Mouse (Mus musculus) limb, embryonic 13.5 days (tissue): ENCODE measurements at regions not wholly inside any gene's neighbourhood (a gene's known extent, or its start where the extent isn't known, plus 50 kb on each side); places are given as distances from the start of the nearest gene placed in this dataset.

Experiments
- ATAC-seq: fragments of 200-750 bp; cut with Nextera tagmentation; 2 replicates; pipeline ENCODE4 v1.8.0; 2017; ENCODE audit warnings: low read depth, moderate number of reproducible peaks, moderate TSS enrichment; ENCODE audit not compliant: low FRiP score
- H3K27ac ChIP-seq: fragments of 300-500 bp; sonication (generic); 2 replicates; pipeline ENCODE4 v1.5.1; 2015; ENCODE audit warnings: inconsistent platforms, mild to moderate bottlenecking, moderate library complexity
- H3K27me3 ChIP-seq: fragments of 300-500 bp; sonication (generic); 2 replicates; pipeline ENCODE4 v1.6.1; 2015; ENCODE audit warnings: mild to moderate bottlenecking, inconsistent platforms
- H3K36me3 ChIP-seq: fragments of 300-500 bp; sonication (generic); 2 replicates; pipeline ENCODE4 v1.6.1; 2015; ENCODE audit warnings: inconsistent platforms, mild to moderate bottlenecking, moderate library complexity
- H3K4me1 ChIP-seq: fragments of 300-500 bp; sonication (generic); 2 replicates; pipeline ENCODE4 v1.6.1; 2015; ENCODE audit warnings: inconsistent platforms
- H3K4me2 ChIP-seq: fragments of 300-500 bp; sonication (generic); replicated peaks from 2 replicates; pipeline ENCODE4 v1.6.1; 2015; ENCODE audit warnings: inconsistent platforms, mild to moderate bottlenecking, moderate library complexity
- H3K4me3 ChIP-seq: fragments of 300-500 bp; sonication (generic); 2 replicates; pipeline ENCODE4 v1.5.1; 2015; ENCODE audit warnings: moderate library complexity, mild to moderate bottlenecking, inconsistent platforms
- H3K9ac ChIP-seq: fragments of 300-500 bp; sonication (generic); 2 replicates; pipeline ENCODE4 v1.6.1; 2015; ENCODE audit warnings: mild to moderate bottlenecking, inconsistent platforms
- H3K9me3 ChIP-seq: fragments of 300-500 bp; sonication (generic); 2 replicates; pipeline ENCODE4 v1.6.1; 2016; ENCODE audit warnings: inconsistent platforms
- WGBS: fragments of 180-500 bp; shearing (Covaris S2); methylation state at CpG from one replicate; pipeline ENCODE4 v1.1.7; 2015; 5-methylcytosine and 5-hydroxymethylcytosine counted together

GRCm38 (mm10) chr12:9091951-9092350, 62.2 kb downstream of the Ttc32 start:
- WGBS = 92% methylated on average over 6 of the region's 6 CpGs
- H3K27ac ChIP-seq = no peak overlapping the region

GRCm38 (mm10) chr12:9095061-9095460, 65.3 kb downstream of the Ttc32 start:
- Histone ChIP-seq H3K9ac (no peak overlapping the region), H3K4me1 (no peaks in the 10 kb centered on the region), H3K4me2 (no peak overlapping the region), H3K4me3 (no peak overlapping the region), H3K27ac (no peak overlapping the region), H3K36me3 (no peaks in the 10 kb centered on the region), H3K27me3 (no peaks in the 10 kb centered on the region), H3K9me3 (no peaks in the 10 kb centered on the region)
- no peak for ATAC-seq

More at GRCm38 (mm10) chr12:9091951-9092350, 62.2 kb downstream of the Ttc32 start:
- H3K27me3 ChIP-seq = no peaks in the 10 kb centered on the region
- H3K4me1 ChIP-seq = no peaks in the 10 kb centered on the region
- H3K9ac ChIP-seq = no peak overlapping the region
- no peak overlapping the region for H3K4me3 ChIP-seq
- no peak for ATAC-seq
- H3K9me3 ChIP-seq = no peaks in the 10 kb centered on the region
- no peaks in the 10 kb centered on the region for H3K36me3 ChIP-seq
- no peak overlapping the region for H3K4me2 ChIP-seq

GRCm38 (mm10) chr12:9106416-9106815, 76.6 kb downstream of the Ttc32 start:
- H3K9me3 ChIP-seq = no peaks in the 10 kb centered on the region
- no peak overlapping the region for H3K9ac ChIP-seq
- no peak for ATAC-seq
- H3K4me3 ChIP-seq = no peak overlapping the region
- no peaks in the 10 kb centered on the region for H3K27me3 ChIP-seq
- H3K27ac ChIP-seq = no peak overlapping the region
- WGBS = 35% methylated on average over 3 of the region's 3 CpGs
- H3K4me1 ChIP-seq = peaks cover 17% of the 10 kb centered on the region
- H3K4me2 ChIP-seq = no peak overlapping the region
- H3K36me3 ChIP-seq = no peaks in the 10 kb centered on the region

- Histone ChIP-seq H3K4me2 (peak overlapping the region; percentile 9; the same call in 1 of the 2 replicates), H3K27me3 (no peaks in the 10 kb centered on the region), H3K9ac (no peak overlapping the region), H3K9me3 (no peaks in the 10 kb centered on the region), H3K4me3 (no peak overlapping the region), H3K4me1 (peaks cover 17% of the 10 kb centered on the region), H3K36me3 (no peaks in the 10 kb centered on the region), H3K27ac (no peak overlapping the region)
- WGBS = 23% methylated on average over 7 of the region's 7 CpGs
- ATAC-seq = no peak
These were observed 80.0 kb downstream of the Ttc32 start for GRCm38 (mm10) chr12:9109806-9110205.

- Histone ChIP-seq H3K4me2 (no peak overlapping the region), H3K27ac (no peak overlapping the region), H3K4me1 (peaks cover 14% of the 10 kb centered on the region), H3K9ac (no peak overlapping the region), H3K27me3 (no peaks in the 10 kb centered on the region), H3K4me3 (no peak overlapping the region), H3K9me3 (0 out of 2 replicates have a peak, but pooled peaks cover 5% of the 10 kb centered on the region), H3K36me3 (no peaks in the 10 kb centered on the region)
- 84% methylated on average over 3 of the region's 3 CpGs for WGBS
- no peak for ATAC-seq
These were observed 82.4 kb downstream of the Ttc32 start for GRCm38 (mm10) chr12:9112161-9112674.

- no peak for ATAC-seq
- 68% methylated on average over 6 of the region's 6 CpGs for WGBS
- no peaks in the 10 kb centered on the region for H3K27me3 ChIP-seq
- H3K27ac ChIP-seq = no peak overlapping the region
- H3K4me1 ChIP-seq = peaks cover 14% of the 10 kb centered on the region
- H3K4me3 ChIP-seq = no peak overlapping the region
- no peaks in the 10 kb centered on the region for H3K36me3 ChIP-seq
- H3K9me3 ChIP-seq = 0 out of 2 replicates have a peak, but pooled peaks cover 7% of the 10 kb centered on the region
- H3K4me2 ChIP-seq = no peak overlapping the region
- H3K9ac ChIP-seq = no peak overlapping the region
These were observed 83.9 kb downstream of the Ttc32 start for GRCm38 (mm10) chr12:9113652-9114051.

GRCm38 (mm10) chr12:9114061-9114460, 84.3 kb downstream of the Ttc32 start:
- no peaks in the 10 kb centered on the region for H3K27me3 ChIP-seq
- peaks cover 14% of the 10 kb centered on the region for H3K4me1 ChIP-seq
- no peak overlapping the region for H3K27ac ChIP-seq
- H3K9me3 ChIP-seq = 0 out of 2 replicates have a peak, but pooled peaks cover 7% of the 10 kb centered on the region
- WGBS = 86% methylated on average over 1 of the region's 1 CpGs
- H3K4me2 ChIP-seq = no peak overlapping the region
- H3K9ac ChIP-seq = no peak overlapping the region
- H3K36me3 ChIP-seq = no peaks in the 10 kb centered on the region
- no peak overlapping the region for H3K4me3 ChIP-seq
- no peak for ATAC-seq

GRCm38 (mm10) chr12:9118576-9118975, 88.8 kb downstream of the Ttc32 start:
- WGBS = 44% methylated on average over 2 of the region's 2 CpGs
- Histone ChIP-seq H3K27me3 (no peaks in the 10 kb centered on the region), H3K9me3 (0 out of 2 replicates have a peak, but pooled peaks cover 7% of the 10 kb centered on the region), H3K27ac (no peak overlapping the region), H3K4me2 (no peak overlapping the region), H3K9ac (no peak overlapping the region), H3K4me1 (no peaks in the 10 kb centered on the region), H3K4me3 (no peak overlapping the region), H3K36me3 (no peaks in the 10 kb centered on the region)
- ATAC-seq = no peak

- 73% methylated on average over 10 of the region's 10 CpGs for WGBS
- no peaks in the 10 kb centered on the region; the same call in 1 of the 2 replicates for H3K27me3 ChIP-seq
- ATAC-seq = no peak
These were observed 98.2 kb downstream of the Ttc32 start for GRCm38 (mm10) chr12:9127931-9128550.

GRCm38 (mm10) chr12:9128581-9129275, 98.9 kb downstream of the Ttc32 start:
- Histone ChIP-seq H3K4me1 (peaks cover 6% of the 10 kb centered on the region; the same call in 1 of the 2 replicates), H3K27me3 (no peaks in the 10 kb centered on the region; the same call in 1 of the 2 replicates), H3K36me3 (no peaks in the 10 kb centered on the region), H3K4me3 (no peak overlapping the region), H3K9me3 (no peaks in the 10 kb centered on the region), H3K4me2 (no peak overlapping the region), H3K9ac (no peak overlapping the region), H3K27ac (no peak overlapping the region)
- WGBS = 70% methylated on average over 6 of the region's 6 CpGs
- ATAC-seq = no peak

More at GRCm38 (mm10) chr12:9127931-9128550, 98.2 kb downstream of the Ttc32 start:
- Histone ChIP-seq H3K9ac (no peak overlapping the region), H3K4me2 (no peak overlapping the region), H3K36me3 (no peaks in the 10 kb centered on the region), H3K9me3 (no peaks in the 10 kb centered on the region), H3K4me3 (no peak overlapping the region), H3K27ac (no peak overlapping the region), H3K4me1 (peaks cover 6% of the 10 kb centered on the region; the same call in 1 of the 2 replicates)

GRCm38 (mm10) chr12:9132621-9133020, 102.8 kb downstream of the Ttc32 start:
- no peak overlapping the region for H3K9ac ChIP-seq
- H3K36me3 ChIP-seq = no peaks in the 10 kb centered on the region
- no peak overlapping the region for H3K4me3 ChIP-seq
- no peaks in the 10 kb centered on the region for H3K9me3 ChIP-seq
- H3K4me1 ChIP-seq = peaks cover 6% of the 10 kb centered on the region; the same call in 1 of the 2 replicates
- ATAC-seq = no peak
- no peak overlapping the region for H3K27ac ChIP-seq
- H3K27me3 ChIP-seq = no peaks in the 10 kb centered on the region; the same call in 1 of the 2 replicates
- no peak overlapping the region for H3K4me2 ChIP-seq
